Mouse (Mus musculus): ENCODE measurements around the gene Clybl. TPM values are rescaled to one million over a fixed set of nuclear protein-coding genes. Genes with fewer than 3 reads are reported as not detected.

Clybl gene
- polyA plus RNA-seq, 1 experiment from 2014 or later, result 91.9 TPM

DNA sequence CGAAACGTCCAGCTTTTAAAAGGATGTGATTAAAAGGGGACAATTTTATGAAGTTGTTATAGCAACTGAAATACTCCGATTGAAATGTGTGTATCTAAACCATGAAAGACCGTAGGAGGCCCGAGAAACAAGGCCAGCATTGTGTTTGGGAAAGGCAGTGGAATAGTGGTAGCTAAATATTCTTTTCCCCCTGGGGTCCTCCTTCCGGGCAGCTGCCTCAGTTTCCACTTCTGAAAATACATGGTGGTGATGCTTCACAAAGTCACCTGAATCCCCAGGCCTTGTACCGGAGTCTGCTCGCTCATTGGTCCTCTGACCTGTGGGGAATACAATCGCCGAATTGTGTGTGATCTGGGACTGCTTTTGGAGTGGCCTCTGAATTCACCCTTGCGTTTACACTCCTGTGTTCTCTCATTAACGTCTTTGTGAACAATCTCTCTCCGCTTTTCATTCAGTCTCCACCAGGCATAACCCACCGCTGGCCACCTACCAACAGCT lies 46.0 kb downstream of the Clybl start:
- Histone ChIP-seq H3K4me2 (ENCODE audit: low read depth, low read length) (no peak overlapping the region), H3K27ac (ENCODE audit: low read length) (no peak overlapping the region), H3K36me3 (ENCODE audit: control insufficient read depth, insufficient read depth) (no peaks in the 10 kb centered on the region), H3K4me3 (ENCODE audit: low read length) (no peak overlapping the region), H3K9me3 (replicated peaks; ENCODE audit: control insufficient read depth, low read length) (no peaks in the 10 kb centered on the region), H3K27me3 (ENCODE audit: control insufficient read depth, insufficient read depth, low read length) (peaks cover 31% of the 10 kb centered on the region), H3K4me1 (ENCODE audit: control insufficient read depth, insufficient read depth, low read length) (no peaks in the 10 kb centered on the region), H3K9ac (ENCODE audit: low read length) (no peak overlapping the region)
- 71% methylated on average over 14 of the region's 14 CpGs for WGBS
- ATAC-seq (replicated peaks; ENCODE audit: extremely low read depth, insufficient read depth, low FRiP score), result no peak

DNA sequence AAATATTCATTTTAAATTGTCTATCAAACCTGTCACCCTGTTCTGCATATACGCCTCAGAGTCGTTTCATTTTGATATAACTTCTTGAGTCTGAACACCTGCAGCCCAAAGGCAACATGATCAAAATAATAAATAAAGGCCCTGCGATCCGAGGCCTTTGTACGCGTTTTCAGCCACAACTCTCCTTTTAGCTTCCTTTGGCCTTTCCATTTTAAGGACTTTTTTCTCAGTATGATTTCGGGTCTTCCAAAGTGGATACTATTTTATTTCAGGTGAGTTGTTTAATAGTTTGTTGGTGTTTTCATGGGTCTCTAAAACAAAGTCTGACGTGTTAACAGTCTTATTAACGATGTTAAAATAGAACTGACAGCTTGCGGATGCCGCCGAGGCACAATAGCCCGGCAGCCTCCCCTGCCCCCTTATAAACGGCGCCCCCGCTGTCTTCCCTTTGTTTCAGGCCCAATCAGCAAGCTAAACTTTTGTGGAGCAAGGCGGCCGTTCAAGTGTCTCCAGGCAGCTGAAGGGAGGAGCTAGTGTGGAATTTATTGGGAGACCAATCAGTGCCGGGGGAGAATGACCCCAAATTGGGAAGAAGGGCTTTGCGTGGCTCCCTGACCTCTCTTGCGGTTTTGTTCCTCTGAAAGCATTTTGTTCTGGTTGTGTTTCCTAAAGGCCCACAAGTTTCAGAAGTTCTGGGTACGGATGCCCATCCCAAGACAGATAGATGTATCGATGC lies 47.5 kb downstream of the Clybl start:
- 37% methylated on average over 23 of the region's 23 CpGs for WGBS
- H3K9ac ChIP-seq (ENCODE audit: low read length), result no peak overlapping the region
- no peaks in the 10 kb centered on the region for H3K9me3 ChIP-seq (replicated peaks; ENCODE audit: control insufficient read depth, low read length)
- no peak for ATAC-seq (replicated peaks; ENCODE audit: extremely low read depth, insufficient read depth, low FRiP score)
- no peaks in the 10 kb centered on the region for H3K4me1 ChIP-seq (ENCODE audit: control insufficient read depth, insufficient read depth, low read length)
- no peaks in the 10 kb centered on the region for H3K36me3 ChIP-seq (ENCODE audit: control insufficient read depth, insufficient read depth)
- H3K27ac ChIP-seq (ENCODE audit: low read length), result no peak overlapping the region
- H3K27me3 ChIP-seq (ENCODE audit: control insufficient read depth, insufficient read depth, low read length), result peaks cover 31% of the 10 kb centered on the region
- no peak overlapping the region for H3K4me3 ChIP-seq (ENCODE audit: low read length)
- H3K4me2 ChIP-seq (ENCODE audit: low read depth, low read length), result no peak overlapping the region

DNA sequence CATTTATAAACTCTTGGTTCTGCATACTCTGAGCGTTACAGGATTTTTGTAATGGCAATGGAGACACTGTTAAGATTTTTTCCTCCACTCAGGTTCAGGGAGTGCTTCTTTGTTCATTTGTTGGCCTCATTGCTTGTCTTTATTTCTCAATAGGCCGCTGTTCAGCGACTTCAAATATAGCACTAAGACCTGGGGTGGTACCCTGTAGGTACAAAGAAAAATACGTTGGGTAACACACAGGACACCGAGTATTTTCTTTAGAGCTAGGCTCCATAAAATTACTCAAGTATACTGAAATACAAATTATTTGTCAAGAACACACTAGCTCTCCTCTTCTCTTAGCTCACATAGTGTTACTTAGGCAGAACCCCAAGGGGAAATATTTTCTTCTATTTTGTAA lies 48.5 kb downstream of the Clybl start:
- Histone ChIP-seq H3K4me3 (ENCODE audit: low read length) (no peak overlapping the region), H3K4me2 (ENCODE audit: low read depth, low read length) (no peak overlapping the region), H3K27ac (ENCODE audit: low read length) (no peak overlapping the region), H3K27me3 (ENCODE audit: control insufficient read depth, insufficient read depth, low read length) (peaks cover 26% of the 10 kb centered on the region), H3K36me3 (ENCODE audit: control insufficient read depth, insufficient read depth) (no peaks in the 10 kb centered on the region), H3K4me1 (ENCODE audit: control insufficient read depth, insufficient read depth, low read length) (no peaks in the 10 kb centered on the region), H3K9ac (ENCODE audit: low read length) (no peak overlapping the region), H3K9me3 (replicated peaks; ENCODE audit: control insufficient read depth, low read length) (no peaks in the 10 kb centered on the region)
- WGBS, result 90% methylated on average over 5 of the region's 5 CpGs
- ATAC-seq (replicated peaks; ENCODE audit: extremely low read depth, insufficient read depth, low FRiP score), result no peak

DNA sequence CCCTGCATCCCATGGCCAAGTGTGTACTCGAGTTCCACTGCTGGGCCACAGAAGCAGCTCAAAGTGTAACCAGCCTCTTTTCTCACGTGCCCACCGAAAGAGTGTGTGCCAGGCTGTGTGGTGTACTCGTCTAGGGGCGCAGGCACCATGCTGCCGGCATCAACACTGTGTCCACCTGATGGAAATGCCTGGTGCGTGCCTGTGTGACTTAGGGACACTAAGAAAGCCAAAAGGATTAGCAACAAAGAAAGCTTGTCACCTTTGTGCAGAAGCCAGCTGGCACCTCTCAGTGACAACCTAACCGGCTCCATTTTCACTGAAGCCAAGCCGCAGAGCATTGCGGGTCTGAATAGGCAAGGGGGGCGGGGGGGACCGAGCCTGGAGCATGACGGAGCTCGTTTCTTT lies 49.1 kb downstream of the Clybl start:
- H3K27ac ChIP-seq (ENCODE audit: low read length), result no peak overlapping the region
- no peak overlapping the region for H3K9ac ChIP-seq (ENCODE audit: low read length)
- no peaks in the 10 kb centered on the region for H3K9me3 ChIP-seq (replicated peaks; ENCODE audit: control insufficient read depth, low read length)
- H3K27me3 ChIP-seq (ENCODE audit: control insufficient read depth, insufficient read depth, low read length), result peaks cover 19% of the 10 kb centered on the region
- no peaks in the 10 kb centered on the region for H3K4me1 ChIP-seq (ENCODE audit: control insufficient read depth, insufficient read depth, low read length)
- 71% methylated on average over 14 of the region's 14 CpGs for WGBS
- no peak for ATAC-seq (replicated peaks; ENCODE audit: extremely low read depth, insufficient read depth, low FRiP score)
- no peaks in the 10 kb centered on the region for H3K36me3 ChIP-seq (ENCODE audit: control insufficient read depth, insufficient read depth)
- no peak overlapping the region for H3K4me2 ChIP-seq (ENCODE audit: low read depth, low read length)
- H3K4me3 ChIP-seq (ENCODE audit: low read length), result no peak overlapping the region

DNA sequence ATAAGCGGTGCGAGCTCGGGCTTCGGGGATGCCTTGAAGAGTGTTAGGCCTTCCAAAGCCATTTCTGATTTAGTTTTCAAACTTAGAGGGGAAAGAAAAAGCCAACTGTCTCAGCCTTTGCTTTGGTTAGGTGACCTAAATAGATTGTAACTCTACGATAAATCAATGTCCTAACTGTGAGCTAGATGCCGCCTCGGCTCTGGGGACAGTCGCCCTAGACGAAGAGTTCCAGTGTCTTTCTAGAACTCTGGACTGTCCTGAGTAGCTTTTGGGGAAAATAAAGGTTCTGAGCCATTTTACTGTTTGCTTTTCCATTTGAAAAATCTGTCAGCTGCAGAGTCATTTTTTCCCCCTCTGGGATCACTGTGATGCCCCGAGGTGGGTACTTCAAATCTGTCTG lies 49.6 kb downstream of the Clybl start:
- H3K9ac ChIP-seq (ENCODE audit: low read length), result no peak overlapping the region
- no peaks in the 10 kb centered on the region for H3K9me3 ChIP-seq (replicated peaks; ENCODE audit: control insufficient read depth, low read length)
- no peaks in the 10 kb centered on the region for H3K36me3 ChIP-seq (ENCODE audit: control insufficient read depth, insufficient read depth)
- no peak overlapping the region for H3K4me3 ChIP-seq (ENCODE audit: low read length)
- WGBS, result 88% methylated on average over 10 of the region's 10 CpGs
- H3K4me2 ChIP-seq (ENCODE audit: low read depth, low read length), result no peak overlapping the region
- H3K4me1 ChIP-seq (ENCODE audit: control insufficient read depth, insufficient read depth, low read length), result no peaks in the 10 kb centered on the region
- no peak for ATAC-seq (replicated peaks; ENCODE audit: extremely low read depth, insufficient read depth, low FRiP score)
- H3K27ac ChIP-seq (ENCODE audit: low read length), result no peak overlapping the region
- peaks cover 16% of the 10 kb centered on the region for H3K27me3 ChIP-seq (ENCODE audit: control insufficient read depth, insufficient read depth, low read length)

DNA sequence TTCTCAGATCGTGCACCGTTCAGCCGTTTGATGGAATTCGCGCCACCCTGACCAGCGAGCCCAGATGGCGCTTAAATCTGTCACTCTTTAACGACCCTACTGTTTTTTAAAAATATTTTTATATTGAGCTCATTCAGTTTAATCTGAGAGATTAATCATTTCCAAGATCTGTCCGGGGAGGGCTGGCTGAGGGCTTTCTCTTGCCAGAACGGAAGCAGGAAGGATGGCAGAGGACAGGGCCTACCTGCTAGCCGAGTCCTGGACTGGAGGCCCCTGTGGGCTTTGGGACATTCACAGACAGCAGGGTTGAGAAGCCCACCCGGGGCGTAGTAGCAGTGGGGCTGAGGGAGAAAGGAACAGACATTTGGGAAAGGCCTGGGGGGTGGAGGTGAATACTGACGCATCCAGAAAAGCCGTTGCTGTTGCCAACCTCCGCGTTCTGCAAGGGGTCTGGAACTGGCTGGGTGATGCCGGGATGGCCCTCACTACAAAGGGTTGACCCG lies 51.8 kb downstream of the Clybl start:
- Histone ChIP-seq H3K4me1 (ENCODE audit: control insufficient read depth, insufficient read depth, low read length) (no peaks in the 10 kb centered on the region), H3K27me3 (ENCODE audit: control insufficient read depth, insufficient read depth, low read length) (peaks cover 5% of the 10 kb centered on the region), H3K4me3 (ENCODE audit: low read length) (no peak overlapping the region), H3K36me3 (ENCODE audit: control insufficient read depth, insufficient read depth) (no peaks in the 10 kb centered on the region), H3K4me2 (ENCODE audit: low read depth, low read length) (no peak overlapping the region), H3K9me3 (replicated peaks; ENCODE audit: control insufficient read depth, low read length) (no peaks in the 10 kb centered on the region), H3K27ac (ENCODE audit: low read length) (no peak overlapping the region), H3K9ac (ENCODE audit: low read length) (no peak overlapping the region)
- WGBS, result 85% methylated on average over 19 of the region's 19 CpGs
- no peak for ATAC-seq (replicated peaks; ENCODE audit: extremely low read depth, insufficient read depth, low FRiP score)

DNA sequence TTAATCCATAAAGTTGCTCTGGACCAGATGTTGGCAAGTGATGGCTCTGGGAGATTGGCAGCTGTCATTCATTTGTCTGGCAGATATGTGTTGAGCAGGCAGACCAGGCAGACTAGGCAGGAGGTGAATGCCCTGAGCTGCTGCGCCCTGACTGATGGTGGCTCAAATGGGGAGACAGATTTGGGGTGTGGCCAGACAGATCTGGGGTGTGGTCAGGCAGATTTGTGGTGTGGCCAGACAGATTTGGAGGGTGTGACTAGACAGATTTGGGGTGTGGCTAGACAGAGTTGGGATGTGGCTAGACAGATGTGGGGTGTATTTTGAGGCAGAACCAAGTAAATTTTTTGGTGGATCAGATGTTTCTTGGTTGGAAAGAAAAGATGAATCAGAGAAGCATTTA lies 62.4 kb downstream of the Clybl start:
- Histone ChIP-seq H3K4me1 (ENCODE audit: control insufficient read depth, insufficient read depth, low read length) (no peaks in the 10 kb centered on the region), H3K4me3 (ENCODE audit: low read length) (no peak overlapping the region), H3K9me3 (replicated peaks; ENCODE audit: control insufficient read depth, low read length) (no peaks in the 10 kb centered on the region), H3K9ac (ENCODE audit: low read length) (no peak overlapping the region), H3K36me3 (ENCODE audit: control insufficient read depth, insufficient read depth) (no peaks in the 10 kb centered on the region), H3K4me2 (ENCODE audit: low read depth, low read length) (no peak overlapping the region), H3K27me3 (ENCODE audit: control insufficient read depth, insufficient read depth, low read length) (no peaks in the 10 kb centered on the region), H3K27ac (ENCODE audit: low read length) (no peak overlapping the region)
- WGBS, result 78% methylated on average over 1 of the region's 1 CpGs
- ATAC-seq (replicated peaks; ENCODE audit: extremely low read depth, insufficient read depth, low FRiP score), result no peak

DNA sequence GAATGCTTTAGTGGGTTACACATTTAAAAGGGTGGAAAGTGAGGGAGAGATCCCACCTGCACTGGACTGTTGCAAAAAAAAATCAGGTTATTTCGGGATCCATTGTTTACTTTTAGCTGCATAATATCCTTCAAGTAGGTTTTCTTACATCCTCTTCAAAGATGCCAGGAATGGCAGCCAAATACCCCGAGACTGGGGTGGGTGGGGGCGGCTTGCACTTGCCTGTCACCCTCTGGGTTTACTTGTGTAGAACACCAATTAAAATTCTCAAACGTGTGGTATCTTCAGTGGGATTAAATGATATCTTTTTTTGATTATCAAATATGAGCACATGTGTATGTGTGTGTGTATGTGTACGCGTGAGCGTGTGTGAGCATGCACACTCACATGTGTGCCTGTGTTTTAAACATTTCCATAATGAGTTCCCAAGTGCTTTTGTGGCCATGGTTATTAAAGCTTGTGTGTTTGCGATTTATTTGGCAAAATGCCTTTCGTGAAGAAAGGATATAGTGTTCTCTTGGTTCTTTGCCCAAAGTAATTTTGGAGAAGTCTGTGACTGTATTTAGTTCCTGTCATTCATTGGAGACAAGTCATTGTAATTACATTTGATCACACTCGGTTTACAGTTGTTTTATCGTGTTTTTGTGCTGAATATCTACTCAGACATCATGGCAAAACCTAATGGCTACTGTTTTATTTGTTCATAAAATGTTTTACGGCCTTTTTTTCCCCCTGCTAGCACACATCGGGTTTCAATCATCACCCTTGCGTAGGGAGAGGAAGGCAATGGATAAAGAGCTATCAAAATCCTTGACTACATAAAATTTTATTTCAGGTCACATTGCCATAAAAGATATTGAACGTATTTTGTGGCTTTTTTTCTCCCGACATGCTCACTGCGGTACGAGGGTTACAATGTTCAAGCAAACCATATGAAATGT lies 65.7 kb downstream of the Clybl start:
- H3K9ac ChIP-seq (ENCODE audit: low read length), result no peak overlapping the region
- peaks cover 3% of the 10 kb centered on the region; the same call in 1 of the 2 replicates for H3K9me3 ChIP-seq (replicated peaks; ENCODE audit: control insufficient read depth, low read length)
- H3K36me3 ChIP-seq (ENCODE audit: control insufficient read depth, insufficient read depth), result no peaks in the 10 kb centered on the region
- H3K4me3 ChIP-seq (ENCODE audit: low read length), result no peak overlapping the region
- 80% methylated on average over 18 of the region's 18 CpGs for WGBS
- H3K27ac ChIP-seq (ENCODE audit: low read length), result no peak overlapping the region
- no peaks in the 10 kb centered on the region for H3K4me1 ChIP-seq (ENCODE audit: control insufficient read depth, insufficient read depth, low read length)
- no peaks in the 10 kb centered on the region for H3K27me3 ChIP-seq (ENCODE audit: control insufficient read depth, insufficient read depth, low read length)
- ATAC-seq (replicated peaks; ENCODE audit: extremely low read depth, insufficient read depth, low FRiP score), result no peak
- H3K4me2 ChIP-seq (ENCODE audit: low read depth, low read length), result no peak overlapping the region

DNA sequence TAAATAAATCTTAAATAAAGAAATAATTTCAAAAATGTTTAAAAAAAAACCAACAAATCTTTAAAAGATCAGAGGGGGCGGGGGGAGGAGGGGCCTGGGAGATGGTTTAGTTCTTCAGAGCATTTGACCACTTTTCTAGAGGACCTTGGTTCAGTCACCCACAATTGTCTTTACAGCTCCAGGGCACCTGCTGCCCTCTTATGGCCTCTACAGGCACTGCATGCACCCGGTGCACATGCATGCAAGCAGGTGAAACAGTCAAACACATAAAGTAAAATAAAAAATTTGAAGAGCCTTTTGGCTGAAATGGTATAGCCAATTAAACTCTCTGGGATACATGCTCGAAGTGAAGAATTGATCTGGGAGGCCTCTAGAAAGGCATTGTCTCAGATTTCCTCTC lies 67.6 kb downstream of the Clybl start:
- Histone ChIP-seq H3K27me3 (ENCODE audit: control insufficient read depth, insufficient read depth, low read length) (0 out of 2 replicates have a peak, but pooled peaks cover 3% of the 10 kb centered on the region), H3K27ac (ENCODE audit: low read length) (no peak overlapping the region), H3K4me1 (ENCODE audit: control insufficient read depth, insufficient read depth, low read length) (no peaks in the 10 kb centered on the region), H3K9me3 (replicated peaks; ENCODE audit: control insufficient read depth, low read length) (peaks cover 3% of the 10 kb centered on the region; the same call in 1 of the 2 replicates), H3K4me3 (ENCODE audit: low read length) (no peak overlapping the region), H3K4me2 (ENCODE audit: low read depth, low read length) (no peak overlapping the region), H3K36me3 (ENCODE audit: control insufficient read depth, insufficient read depth) (no peaks in the 10 kb centered on the region), H3K9ac (ENCODE audit: low read length) (no peak overlapping the region)
- 83% methylated on average over 3 of the region's 3 CpGs for WGBS
- no peak for ATAC-seq (replicated peaks; ENCODE audit: extremely low read depth, insufficient read depth, low FRiP score)

Data from heart, embryonic 16.5 days (tissue).